Mouse (Mus musculus) liver, postnatal 0 days (tissue): Measurements from ENCODE around the gene Myo1b.

Experiments used
- CTCF ChIP-seq: sonication (generic); IDR thresholded peaks from 2 replicates; pipeline ENCODE4 v1.5.1; 2016; ENCODE audit warnings: antibody characterized with exemption, low read depth
- EP300 ChIP-seq: IDR thresholded peaks from 2 replicates; pipeline ENCODE4 v1.6.1; 2016; ENCODE audit warnings: antibody characterized with exemption, low read depth, mild to moderate bottlenecking

DNA sequence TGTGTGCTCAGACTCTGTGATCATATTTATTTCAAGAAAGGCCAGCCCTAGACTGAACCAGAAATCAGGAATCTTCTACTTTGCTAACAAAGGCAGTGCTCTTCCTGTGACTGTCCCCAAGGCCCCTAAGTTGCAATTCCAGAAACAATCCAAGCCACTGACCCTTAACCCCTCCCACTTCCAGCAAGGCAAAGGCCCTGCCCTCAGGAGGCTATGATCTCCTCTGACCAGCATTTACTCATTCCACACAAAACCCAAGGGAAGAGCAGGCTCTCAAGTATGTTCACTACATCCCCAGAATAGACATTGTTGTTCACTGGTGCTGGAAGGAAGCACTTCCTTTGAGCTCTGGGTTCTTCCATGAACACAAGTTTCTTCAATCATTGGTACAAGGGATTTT lies 135.5 kb downstream of the Myo1b start:
- no peak for TF ChIP-seq CTCF
- no peak for TF ChIP-seq EP300
